Mouse (Mus musculus) limb, embryonic 10.5 days (tissue): ENCODE measurements around the gene Calm1. TPM values are rescaled to one million over a fixed set of nuclear protein-coding genes. Genes with fewer than 3 reads are reported as not detected.
"Not testable (repeated sequence)": the region's sequence is repeated elsewhere in the genome, so short reads cannot be mapped to it uniquely, and the experiment has no call there.

ENCODE experiments used
- DNase-seq: peaks from one replicate; pipeline ENCODE4 v3.0.0-alpha.2; 2017; ENCODE audit warnings: low spot score
- H3K27ac ChIP-seq: fragments of 300-500 bp; sonication (generic); 2 replicates; pipeline ENCODE4 v1.5.1; 2016; ENCODE audit warnings: mild to moderate bottlenecking
- H3K27me3 ChIP-seq: fragments of 300-500 bp; sonication (generic); 2 replicates; pipeline ENCODE4 v1.6.1; 2016; ENCODE audit warnings: low read depth, mild to moderate bottlenecking; ENCODE audit not compliant: poor library complexity, severe bottlenecking
- H3K36me3 ChIP-seq: fragments of 300-500 bp; sonication (generic); 2 replicates; pipeline ENCODE4 v1.6.1; 2016; ENCODE audit warnings: mild to moderate bottlenecking, moderate library complexity
- H3K4me1 ChIP-seq: fragments of 300-500 bp; sonication (generic); 2 replicates; pipeline ENCODE4 v1.6.1; 2016
- H3K4me3 ChIP-seq: fragments of 300-500 bp; sonication (generic); 2 replicates; pipeline ENCODE4 v1.5.1; 2016; ENCODE audit warnings: mild to moderate bottlenecking, moderate library complexity
- H3K9me3 ChIP-seq: fragments of 300-500 bp; sonication (generic); replicated peaks from 2 replicates; pipeline ENCODE4 v1.6.1; 2016; ENCODE audit warnings: mild to moderate bottlenecking
- WGBS: fragments of 180-500 bp; shearing (Covaris S2); methylation state at CpG from one replicate; pipeline ENCODE4 v1.1.7; 2016; 5-methylcytosine and 5-hydroxymethylcytosine counted together
- polyA plus RNA-seq: library from polyadenylated mRNA; unstranded; fragments of >200 nt; fragmentation: Nextera tagmentation; extraction: Ambion mirVana; gene quantifications from 2 replicates; pipeline ENCODE4 v1.2.1, GENCODE M21; 2016

Gene Calm1
- polyA plus RNA-seq, 1 experiment from 2014 or later: 1,121 TPM

DNA sequence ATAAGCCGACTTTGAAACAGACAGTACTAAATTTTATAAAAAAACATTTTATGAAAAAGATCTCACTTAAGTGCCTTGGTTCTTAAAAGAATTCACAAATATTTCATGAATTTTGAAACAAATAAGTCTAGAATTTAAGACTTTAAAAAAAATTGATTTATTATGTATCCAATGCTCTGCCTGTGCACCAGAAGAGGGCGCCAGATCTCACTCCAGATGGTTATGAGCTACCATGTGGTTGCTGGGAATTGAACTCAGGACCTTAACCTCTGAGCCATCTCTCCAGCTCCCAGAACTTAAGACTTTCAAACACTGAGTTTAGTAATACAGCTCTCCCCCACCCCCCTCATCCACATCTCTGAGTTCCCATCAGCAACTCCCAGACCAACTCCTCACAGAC lies 16.6 kb upstream of the Calm1 start:
- WGBS: 83% methylated on average over 2 of the region's 2 CpGs
- no peak overlapping the region for H3K27ac ChIP-seq
- no peak for DNase-seq
- no peaks in the 10 kb centered on the region for H3K27me3 ChIP-seq
- no peaks in the 10 kb centered on the region for H3K9me3 ChIP-seq
- no peak overlapping the region for H3K4me3 ChIP-seq
- no peaks in the 10 kb centered on the region for H3K36me3 ChIP-seq
- peaks cover 39% of the 10 kb centered on the region for H3K4me1 ChIP-seq

DNA sequence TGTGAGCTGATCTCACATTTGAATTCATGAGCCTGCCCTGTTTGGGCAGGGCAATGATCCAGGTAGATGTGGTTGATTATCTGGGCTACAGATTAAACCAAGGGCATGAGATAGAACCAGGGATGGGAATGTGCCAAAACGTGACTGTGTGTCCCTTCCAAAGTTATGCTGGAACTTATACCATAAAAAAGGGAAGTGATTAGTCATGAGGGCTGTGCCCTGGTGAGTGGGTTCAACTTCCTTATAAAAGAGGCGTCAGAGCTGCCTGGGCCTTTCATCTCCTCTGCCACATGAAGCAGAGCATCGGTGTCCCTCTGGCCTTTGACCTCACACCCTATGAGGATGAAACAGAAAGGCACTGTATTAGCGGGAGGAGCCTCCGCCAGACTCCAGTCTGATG lies 15.3 kb upstream of the Calm1 start:
- WGBS: 48% methylated on average over 5 of the region's 5 CpGs
- Histone ChIP-seq H3K9me3 (no peaks in the 10 kb centered on the region), H3K4me1 (peaks cover 34% of the 10 kb centered on the region), H3K27me3 (no peaks in the 10 kb centered on the region), H3K4me3 (no peak overlapping the region), H3K36me3 (no peaks in the 10 kb centered on the region), H3K27ac (no peak overlapping the region)
- no peak for DNase-seq

DNA sequence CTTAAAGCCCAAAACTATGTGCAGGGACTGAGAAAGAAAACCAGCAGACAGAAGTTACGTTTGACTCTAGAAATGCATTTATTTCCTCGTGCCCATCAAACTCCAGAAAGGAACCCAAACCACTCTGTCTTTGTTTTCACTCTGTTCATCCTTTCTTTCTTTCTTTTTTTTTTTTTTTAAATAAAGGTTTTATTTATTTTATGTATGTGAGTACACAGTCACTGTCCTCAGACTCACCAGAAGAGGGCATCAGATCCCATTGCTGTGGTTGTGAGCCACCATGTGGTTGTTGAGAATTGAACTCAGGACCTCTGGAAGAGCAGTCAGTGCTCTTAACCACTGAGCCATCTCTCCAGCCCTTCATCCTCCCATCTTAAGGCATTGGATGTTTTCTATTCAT lies 14.3 kb upstream of the Calm1 start:
- H3K27me3 ChIP-seq, H3K27ac ChIP-seq, H3K9me3 ChIP-seq, H3K4me3 ChIP-seq, H3K36me3 ChIP-seq, DNase-seq: not testable (repeated sequence)
- peaks cover 30% of the 10 kb centered on the region for H3K4me1 ChIP-seq
- WGBS: 90% methylated on average over 2 of the region's 2 CpGs

DNA sequence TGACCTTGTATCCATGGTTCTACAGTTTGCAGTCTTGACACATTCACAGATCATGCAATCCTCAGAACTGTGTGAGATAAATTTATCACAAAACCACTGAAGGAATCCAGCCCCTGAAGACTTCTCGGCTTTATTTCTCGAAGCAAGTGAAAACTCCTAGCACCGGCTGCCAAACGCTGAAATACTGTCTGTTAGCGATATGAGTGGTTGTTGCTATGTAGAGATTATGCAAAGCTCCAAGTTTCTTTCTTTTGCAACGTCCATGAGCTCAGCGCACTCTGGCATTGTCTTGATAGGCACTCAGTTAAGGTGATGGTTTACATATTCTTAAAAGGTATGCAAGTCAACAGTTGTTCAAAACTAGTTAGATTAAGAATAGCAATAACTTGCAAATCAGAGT lies 13.3 kb upstream of the Calm1 start:
- DNase-seq: no peak
- peaks cover 27% of the 10 kb centered on the region for H3K4me1 ChIP-seq
- no peaks in the 10 kb centered on the region for H3K27me3 ChIP-seq
- H3K9me3 ChIP-seq: no peaks in the 10 kb centered on the region
- WGBS: 84% methylated on average over 7 of the region's 7 CpGs
- H3K36me3 ChIP-seq: no peaks in the 10 kb centered on the region
- H3K27ac ChIP-seq: peak overlapping the region; percentile 98
- H3K4me3 ChIP-seq: no peak overlapping the region

DNA sequence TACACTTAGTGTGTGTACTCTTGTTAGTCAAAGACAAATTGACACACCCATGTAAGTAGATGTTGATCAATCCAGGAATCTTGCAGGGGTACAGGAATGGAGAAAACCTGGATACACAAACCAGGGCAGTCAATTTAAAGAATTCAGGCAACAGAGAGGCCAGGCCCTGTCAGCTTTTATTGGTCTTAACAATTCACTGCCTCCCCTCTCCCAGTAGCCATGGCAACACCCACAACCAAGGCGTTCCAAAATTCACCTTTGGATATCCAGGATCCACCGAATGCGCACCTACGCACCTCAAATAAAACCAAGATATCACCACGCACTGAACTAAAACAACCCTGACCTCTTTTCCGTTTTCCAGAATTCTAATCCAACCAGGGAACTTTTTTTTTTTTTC lies 12.9 kb upstream of the Calm1 start:
- Histone ChIP-seq H3K27ac (peak overlapping the region; percentile 98), H3K4me1 (peaks cover 23% of the 10 kb centered on the region), H3K27me3 (no peaks in the 10 kb centered on the region), H3K9me3 (no peaks in the 10 kb centered on the region), H3K4me3 (peak overlapping the region; percentile 70), H3K36me3 (no peaks in the 10 kb centered on the region)
- WGBS: 9% methylated on average over 6 of the region's 6 CpGs
- DNase-seq: peak; percentile 64

DNA sequence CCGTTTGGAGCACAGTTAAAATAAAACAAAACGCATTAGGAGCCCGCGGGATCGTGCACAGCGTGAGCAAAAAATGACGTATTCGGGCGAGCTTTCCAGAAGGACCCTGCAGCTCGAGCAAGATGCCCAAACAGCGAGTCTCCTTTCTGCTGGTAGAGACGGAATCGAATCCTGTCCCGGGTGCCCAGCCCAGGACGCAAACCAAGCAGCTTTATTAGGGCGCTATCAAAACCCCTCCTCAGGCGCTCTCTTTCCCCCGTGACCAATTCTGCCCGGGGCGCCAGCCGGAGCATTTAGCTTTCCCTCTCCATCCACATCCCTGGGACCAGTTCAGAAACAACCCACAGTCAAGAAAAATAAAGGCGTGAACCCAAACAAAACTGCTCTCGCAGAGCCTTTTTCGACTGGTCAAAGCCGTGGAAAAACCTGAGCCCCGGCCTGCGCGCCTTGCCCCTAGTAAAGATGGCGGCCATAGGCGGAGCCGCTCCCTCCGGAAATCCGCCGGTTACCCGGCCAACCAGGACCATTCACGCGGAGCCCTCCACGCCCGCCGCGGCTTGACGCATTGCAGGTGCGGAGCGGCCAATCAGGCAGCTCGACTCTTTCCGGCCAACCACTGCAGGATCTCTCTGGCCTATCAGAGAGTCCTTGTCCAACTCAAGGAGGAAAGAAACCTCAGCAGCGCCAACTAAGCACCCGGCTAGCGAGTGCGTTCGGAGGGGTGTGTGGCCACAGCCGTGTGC lies 12.1 kb upstream of the Calm1 start:
- H3K36me3 ChIP-seq: no peaks in the 10 kb centered on the region
- DNase-seq: peak; percentile 99
- peak overlapping the region; percentile 70 for H3K4me3 ChIP-seq
- peak overlapping the region; percentile 98 for H3K27ac ChIP-seq
- peaks cover 21% of the 10 kb centered on the region for H3K4me1 ChIP-seq
- H3K9me3 ChIP-seq: no peaks in the 10 kb centered on the region
- H3K27me3 ChIP-seq: no peaks in the 10 kb centered on the region
- WGBS: under 1% methylated on average over 52 of the region's 52 CpGs

DNA sequence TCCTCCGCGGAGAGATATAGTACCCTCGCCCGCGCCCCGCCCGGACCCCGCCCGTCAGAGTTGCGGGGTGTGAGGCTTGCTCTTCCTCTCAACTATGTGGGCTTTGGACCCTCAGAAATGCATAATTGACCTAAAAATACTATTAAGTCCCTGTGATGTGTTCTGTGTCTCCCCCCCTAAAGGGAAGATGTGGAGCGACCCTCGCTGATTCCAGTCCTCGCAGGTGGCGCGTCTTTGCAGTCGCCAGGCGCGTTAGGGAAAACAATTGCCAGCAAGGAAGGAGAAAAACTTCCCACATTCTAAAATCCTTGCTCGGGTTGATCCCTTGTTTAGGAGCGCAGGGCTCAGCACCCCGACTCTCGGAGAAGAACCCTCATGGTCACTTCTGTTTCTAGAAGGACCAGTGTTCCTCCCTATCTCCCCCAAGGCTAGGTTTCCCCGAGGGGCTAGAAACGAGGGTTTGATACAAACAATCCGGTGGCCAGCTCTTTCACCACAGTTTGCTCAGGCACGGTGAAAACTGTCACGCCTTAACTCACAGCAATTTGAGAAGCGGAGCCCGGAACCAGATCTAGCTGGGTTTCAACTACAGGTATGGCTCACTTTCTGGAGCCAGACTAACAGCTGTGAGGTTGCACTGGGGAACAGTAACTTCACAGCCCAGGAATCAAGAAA lies 11.3 kb upstream of the Calm1 start:
- H3K4me3 ChIP-seq: peak overlapping the region; percentile 70
- peaks cover 21% of the 10 kb centered on the region for H3K4me1 ChIP-seq
- no peak for DNase-seq
- peak overlapping the region; percentile 98 for H3K27ac ChIP-seq
- no peaks in the 10 kb centered on the region for H3K36me3 ChIP-seq
- no peaks in the 10 kb centered on the region for H3K27me3 ChIP-seq
- no peaks in the 10 kb centered on the region for H3K9me3 ChIP-seq
- 2% methylated on average over 29 of the region's 29 CpGs for WGBS

DNA sequence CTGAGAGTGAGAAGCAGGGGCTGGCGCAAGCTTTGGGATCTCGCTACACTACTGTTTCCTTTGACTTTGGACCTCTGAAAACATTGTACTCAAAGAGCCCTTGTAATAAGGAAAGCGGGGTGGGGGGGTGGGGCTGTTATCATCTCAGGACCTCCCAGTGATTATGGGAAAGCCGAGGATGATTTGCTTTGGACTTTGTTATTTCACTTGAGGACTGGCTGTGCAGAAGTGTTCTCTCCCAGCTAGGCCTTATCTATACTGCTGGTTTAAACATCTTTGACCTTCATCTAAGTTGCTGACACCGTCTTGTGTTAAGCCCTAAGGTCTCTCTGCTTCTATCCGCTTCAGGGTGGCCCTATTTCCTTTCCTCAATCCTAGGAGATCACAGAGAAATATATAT lies 8.4 kb upstream of the Calm1 start:
- no peaks in the 10 kb centered on the region for H3K27me3 ChIP-seq
- H3K9me3 ChIP-seq: no peaks in the 10 kb centered on the region
- H3K27ac ChIP-seq: no peak overlapping the region
- H3K4me3 ChIP-seq: no peak overlapping the region
- WGBS: 89% methylated on average over 6 of the region's 6 CpGs
- H3K4me1 ChIP-seq: peaks cover 14% of the 10 kb centered on the region; the same call in 1 of the 2 replicates
- DNase-seq: no peak
- H3K36me3 ChIP-seq: no peaks in the 10 kb centered on the region

DNA sequence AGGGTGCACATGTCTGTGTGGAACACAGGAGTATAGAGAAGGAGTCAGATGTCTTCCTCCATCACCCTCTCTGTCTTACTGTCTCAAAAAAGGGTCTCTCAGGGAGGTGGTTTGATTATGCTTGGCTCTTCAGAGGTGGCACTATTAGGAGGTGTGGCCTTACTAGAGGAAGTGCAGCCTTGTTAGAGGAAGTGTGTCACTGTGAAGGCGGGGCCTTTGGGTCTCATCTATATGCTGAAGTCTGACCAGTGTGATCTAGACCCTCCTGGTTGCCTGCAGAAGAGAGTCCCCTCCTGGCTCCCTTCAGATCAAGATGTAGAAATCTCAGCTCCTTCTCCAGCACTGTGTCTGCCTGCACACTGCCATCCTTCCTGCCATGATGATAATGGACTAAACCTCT lies 5.1 kb upstream of the Calm1 start:
- no peak for DNase-seq
- H3K27me3 ChIP-seq: no peaks in the 10 kb centered on the region
- 100% methylated on average over 1 of the region's 1 CpGs for WGBS
- H3K4me1 ChIP-seq: peaks cover 13% of the 10 kb centered on the region
- no peak overlapping the region for H3K27ac ChIP-seq
- H3K36me3 ChIP-seq: no peaks in the 10 kb centered on the region
- no peak overlapping the region for H3K4me3 ChIP-seq
- H3K9me3 ChIP-seq: no peaks in the 10 kb centered on the region

DNA sequence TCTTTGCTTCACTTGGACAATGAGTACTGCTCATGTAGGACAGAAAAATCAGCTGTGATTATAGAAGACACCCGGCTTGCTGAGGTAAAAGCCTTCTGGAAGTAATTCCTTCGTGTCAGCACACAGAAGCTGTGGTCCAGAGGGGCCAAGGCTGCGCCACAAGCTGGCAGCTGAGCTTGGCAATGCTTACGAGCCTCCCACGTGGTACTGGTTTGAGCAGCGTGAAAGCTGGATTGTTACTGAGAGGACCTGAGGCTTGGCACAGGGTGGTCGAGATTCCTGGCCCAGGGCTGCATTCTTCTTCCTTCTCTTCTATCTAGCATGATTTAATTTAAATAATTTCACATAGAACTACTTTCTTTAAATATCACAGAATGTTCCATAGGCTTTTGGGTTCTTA lies 2.4 kb upstream of the Calm1 start:
- no peaks in the 10 kb centered on the region for H3K27me3 ChIP-seq
- no peak for DNase-seq
- WGBS: 72% methylated on average over 7 of the region's 7 CpGs
- H3K27ac ChIP-seq: no peak overlapping the region
- no peaks in the 10 kb centered on the region for H3K36me3 ChIP-seq
- peaks cover 30% of the 10 kb centered on the region for H3K4me1 ChIP-seq
- H3K4me3 ChIP-seq: no peak overlapping the region
- H3K9me3 ChIP-seq: no peaks in the 10 kb centered on the region

DNA sequence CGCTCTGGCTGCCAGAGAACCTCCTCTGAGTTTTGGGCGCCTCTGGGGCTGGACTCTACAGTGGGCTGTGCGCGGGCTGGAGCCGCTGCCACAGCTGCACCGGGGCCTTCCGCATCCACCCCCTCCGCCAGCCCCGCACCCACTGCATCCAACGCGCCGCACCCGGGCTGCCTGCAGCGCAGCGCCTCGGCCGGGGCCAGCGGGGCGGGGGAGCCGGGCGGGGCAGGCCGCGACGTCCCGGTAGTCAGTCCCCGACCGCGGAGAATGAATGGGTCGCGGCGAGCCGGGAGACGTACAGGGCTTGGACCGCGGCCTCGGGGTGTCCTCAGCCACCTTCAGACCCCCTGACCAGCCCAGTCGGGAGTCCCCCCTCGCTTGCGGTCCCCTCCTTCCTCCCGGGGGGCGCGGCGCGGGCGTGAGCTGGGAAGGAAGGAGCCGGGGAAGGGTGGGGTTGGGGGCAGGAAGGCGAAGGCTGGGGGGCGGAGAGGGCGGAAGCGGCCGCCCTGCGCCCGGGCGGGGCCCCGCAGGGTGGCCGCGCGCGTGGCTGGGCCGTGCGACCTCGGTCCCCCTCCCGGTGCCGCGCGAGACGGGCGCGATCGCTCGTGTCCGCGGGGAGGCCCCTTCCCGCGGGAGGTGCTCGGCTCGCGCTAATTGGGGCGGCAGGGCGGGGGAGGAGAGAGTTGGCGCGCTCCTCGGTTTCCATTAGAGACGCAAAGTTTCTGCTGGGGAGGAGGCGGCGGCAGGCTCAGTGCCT lies 833 bp downstream of the Calm1 start:
- WGBS: under 1% methylated on average over 78 of the region's 86 CpGs
- peaks cover 32% of the 10 kb centered on the region for H3K36me3 ChIP-seq
- H3K27ac ChIP-seq: peak overlapping the region; percentile 93

DNA sequence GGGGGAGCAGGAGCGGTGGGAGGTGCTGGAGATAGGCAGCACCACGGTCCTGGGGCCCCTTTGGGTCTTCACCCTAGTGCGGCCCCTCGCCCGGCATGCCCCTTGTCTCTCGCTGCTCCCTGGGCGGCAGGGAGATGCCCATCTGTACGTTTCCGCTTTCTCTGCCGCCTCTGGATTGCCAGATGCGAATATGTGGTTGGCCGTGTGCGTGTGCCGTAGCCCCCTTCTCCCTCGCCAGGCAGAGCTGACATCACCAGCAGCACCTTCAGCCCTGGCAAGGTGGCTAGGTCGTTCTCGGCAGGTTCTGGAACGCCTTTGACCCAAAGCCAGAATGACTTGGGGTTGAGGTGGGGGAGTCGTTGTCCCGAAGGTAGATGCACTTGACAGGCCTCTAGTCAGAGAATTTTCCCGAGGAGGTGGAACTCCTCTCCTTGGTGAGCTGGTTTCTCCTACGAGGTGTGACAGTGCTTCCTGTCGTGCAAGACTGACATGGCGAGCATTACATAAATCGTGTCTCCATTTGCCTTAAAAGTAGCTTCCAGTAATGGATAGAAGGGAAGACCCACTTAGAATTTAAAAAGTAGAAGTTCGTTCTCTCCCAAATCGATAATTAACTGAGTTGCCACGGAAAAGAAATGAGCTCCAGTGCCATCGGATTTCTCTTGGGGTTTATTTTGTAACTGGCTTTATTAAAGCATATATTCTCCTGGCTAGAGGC lies 1.6 kb downstream of the Calm1 start:
- peak overlapping the region; percentile 93 for H3K27ac ChIP-seq
- 8% methylated on average over 29 of the region's 29 CpGs for WGBS
- no peaks in the 10 kb centered on the region for H3K9me3 ChIP-seq
- peak overlapping the region; percentile 97 for H3K4me3 ChIP-seq
- peaks cover 40% of the 10 kb centered on the region for H3K36me3 ChIP-seq
- H3K4me1 ChIP-seq: peaks cover 36% of the 10 kb centered on the region
- H3K27me3 ChIP-seq: no peaks in the 10 kb centered on the region
- peak; percentile 73 for DNase-seq

More for the DNA sequence above, 833 bp downstream of the Calm1 start:
- DNase-seq: peak; percentile 79
- H3K4me1 ChIP-seq: peaks cover 36% of the 10 kb centered on the region
- no peaks in the 10 kb centered on the region for H3K9me3 ChIP-seq
- H3K27me3 ChIP-seq: no peaks in the 10 kb centered on the region
- peak overlapping the region; percentile 97 for H3K4me3 ChIP-seq
